Mouse (Mus musculus) gastrocnemius, postnatal 10 days (tissue): ENCODE measurements around the gene Prr18. TPM values are rescaled to one million over a fixed set of nuclear protein-coding genes. Genes with fewer than 3 reads are reported as not detected.

Experiments used
- DNase-seq: peaks from one replicate; pipeline ENCODE4 v3.0.0; 2021; ENCODE audit warnings: mixed read lengths
- total RNA-seq, 2 experiments: library from RNA; stranded (reverse); gene quantifications; 2 replicates each; pipeline ENCODE4 v1.2.3; 2021

Gene Prr18
- total RNA-seq, 2 experiments from 2014 or later: 0.27 TPM; not detected in 1

DNA sequence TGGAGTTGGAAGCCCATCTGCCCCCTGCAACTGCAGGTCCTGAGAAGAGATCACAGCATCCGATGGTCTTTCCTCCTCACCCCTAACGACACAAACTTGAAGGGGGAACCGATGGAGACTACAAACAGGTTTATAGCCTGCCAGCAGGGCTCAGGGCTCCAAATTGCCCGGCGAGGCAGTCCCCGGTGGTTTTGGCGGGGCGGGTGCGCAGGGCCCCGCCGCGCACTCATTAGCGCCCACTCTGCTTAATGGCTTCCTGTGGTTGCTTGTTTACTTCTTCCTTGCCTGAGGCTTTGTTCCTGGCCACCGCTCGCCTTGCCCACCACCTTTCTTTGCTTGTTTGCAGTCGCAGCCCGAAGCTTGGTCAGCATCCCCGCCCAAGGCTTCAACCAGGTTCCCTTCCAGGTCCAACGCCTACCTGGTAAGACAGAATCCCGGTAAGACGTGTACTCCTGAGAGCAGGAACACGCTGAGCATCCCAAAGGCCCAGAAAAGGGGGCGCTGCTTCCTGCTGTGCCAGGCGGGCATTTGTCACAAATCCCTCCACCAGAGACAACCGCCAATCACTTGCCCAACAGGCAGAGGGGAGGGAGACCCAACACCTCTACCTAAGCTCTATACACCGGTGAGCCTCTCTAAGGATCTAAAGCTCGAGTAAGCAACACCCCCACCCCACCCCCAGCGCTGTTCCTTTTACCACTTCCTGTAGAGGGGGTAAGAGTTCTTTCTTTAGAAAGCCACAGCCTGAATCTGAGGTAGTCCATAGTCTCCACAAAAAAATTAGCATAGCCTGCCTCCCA lies 51.9 kb downstream of the Prr18 start:
- no peak for DNase-seq

DNA sequence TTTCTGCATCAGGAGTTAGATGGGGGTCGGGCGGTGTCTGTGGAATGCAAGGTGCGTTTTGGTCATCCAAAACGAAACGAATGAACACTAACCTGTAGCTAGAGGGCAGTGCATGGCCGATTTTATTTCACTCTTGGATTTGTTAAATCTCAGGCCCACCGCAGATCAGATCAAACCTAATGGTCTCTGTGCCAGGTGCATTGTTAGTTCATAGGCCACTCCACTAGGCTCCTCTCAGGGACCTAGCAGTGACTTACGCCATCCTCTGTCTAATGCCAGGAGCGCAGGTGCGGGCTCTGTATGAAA lies 52.5 kb downstream of the Prr18 start:
- no peak for DNase-seq

DNA sequence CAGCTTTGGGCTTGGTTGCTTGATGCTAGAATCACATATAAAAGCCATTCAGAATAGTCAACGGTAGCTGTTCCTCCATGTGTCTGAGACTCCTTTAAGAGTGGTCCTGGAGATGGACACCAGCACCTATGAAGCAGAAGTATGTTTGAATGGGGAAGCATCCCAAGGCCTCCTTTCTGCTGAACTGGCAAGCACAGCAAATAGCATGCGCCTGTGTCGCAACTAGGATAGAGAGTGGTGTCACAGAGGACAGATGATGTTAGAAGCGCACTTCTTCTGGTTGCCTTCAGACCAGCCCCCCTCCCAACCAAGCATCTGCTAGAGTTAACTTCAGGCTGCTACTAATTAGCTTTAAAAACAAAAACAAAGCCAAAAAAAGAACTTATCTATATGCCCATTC lies 53.2 kb downstream of the Prr18 start:
- DNase-seq: no peak

Other genes with a start within 250 kb of the Prr18 start
- gene Gm49673, start 189.7 kb upstream of the Prr18 start, total RNA-seq: under 1 TPM; 0.23 to 0.26 TPM
- 10 to 100 TPM; 15.6 to 19.2 TPM for gene Rnaset2a, start 189.4 kb upstream of the Prr18 start, total RNA-seq
- gene Fgfr1op, start 172.0 kb upstream of the Prr18 start, total RNA-seq: 10 to 100 TPM; 13.3 to 15.3 TPM
- not detected for gene Ccr6, start 101.4 kb upstream of the Prr18 start, total RNA-seq
- 100 to 1,000 TPM; 206 to 242 TPM for gene Mpc1, start 54.6 kb upstream of the Prr18 start, total RNA-seq
- 10 to 100 TPM; 16.0 to 21.0 TPM for gene Sft2d1, start 26.4 kb upstream of the Prr18 start, total RNA-seq
- not detected for gene T2, start 18.5 kb downstream of the Prr18 start, total RNA-seq
- gene T, start 97.0 kb downstream of the Prr18 start, total RNA-seq: not detected
- gene Pde10a, start 187.9 kb downstream of the Prr18 start, total RNA-seq: 1 to 10 TPM; 5.7 to 7.4 TPM
- not detected for gene Gm17087, start 229.5 kb downstream of the Prr18 start, total RNA-seq